Mouse (Mus musculus): ENCODE measurements around the gene Arhgap15.

The Arhgap15 gene

DNA sequence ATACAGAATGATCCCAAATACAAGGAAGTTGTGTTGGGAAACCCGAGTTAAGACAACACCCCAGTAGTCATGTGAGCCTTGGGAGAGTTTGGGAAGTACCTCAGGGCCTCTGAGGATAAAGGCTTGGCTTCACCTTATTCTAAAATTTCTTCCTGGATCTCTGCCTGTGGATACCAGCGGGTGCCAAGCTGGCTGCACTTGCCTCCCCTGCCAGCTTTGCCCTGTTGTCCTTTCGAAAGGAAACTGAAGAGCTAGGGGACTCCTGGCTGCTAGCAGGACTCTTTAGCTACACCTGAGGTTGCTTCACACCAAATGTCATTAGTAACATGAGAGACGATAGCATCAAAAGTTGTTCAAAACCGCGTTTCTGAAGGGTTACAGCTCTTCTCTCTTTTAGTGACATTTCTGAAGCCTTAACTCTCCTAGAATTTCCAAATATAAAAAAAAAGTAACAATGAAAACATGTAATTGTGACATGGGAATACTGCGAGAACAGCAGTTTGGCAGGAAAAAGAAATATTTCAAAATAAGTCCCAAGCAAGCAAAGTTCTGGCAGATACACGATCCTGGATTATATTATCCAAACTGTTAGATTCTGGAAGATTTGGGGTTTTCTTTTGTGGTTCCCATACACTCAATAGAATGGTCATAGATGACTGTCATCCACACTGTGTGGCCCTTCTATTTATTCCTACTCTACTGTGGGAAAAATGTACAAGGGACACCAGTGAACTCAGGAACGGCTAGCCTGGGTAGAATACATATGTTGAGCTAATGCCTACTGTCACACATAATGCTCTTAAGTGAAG is 364.6 kb downstream of the Arhgap15 start:
- no peak for DNase-seq

DNA sequence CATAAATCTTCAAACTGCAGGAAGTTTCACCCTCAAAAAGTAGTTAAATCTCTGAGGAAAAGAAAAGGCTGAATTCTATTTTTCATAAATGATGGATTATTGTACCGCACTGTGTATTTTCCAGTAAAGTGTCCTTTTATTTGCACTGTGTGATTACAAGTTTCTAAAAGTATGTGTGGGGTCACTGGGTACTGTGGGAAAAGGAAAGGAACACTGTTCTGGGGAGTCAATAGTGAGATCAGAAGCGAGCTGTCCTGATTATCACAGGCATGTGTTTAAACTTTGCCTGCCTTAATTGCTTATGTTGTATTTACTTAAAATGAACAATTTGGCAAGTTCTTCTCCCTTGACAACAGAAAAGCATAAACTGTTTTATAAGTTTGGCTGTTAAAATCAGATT is 365.7 kb downstream of the Arhgap15 start:
- DNase-seq = no peak

DNA sequence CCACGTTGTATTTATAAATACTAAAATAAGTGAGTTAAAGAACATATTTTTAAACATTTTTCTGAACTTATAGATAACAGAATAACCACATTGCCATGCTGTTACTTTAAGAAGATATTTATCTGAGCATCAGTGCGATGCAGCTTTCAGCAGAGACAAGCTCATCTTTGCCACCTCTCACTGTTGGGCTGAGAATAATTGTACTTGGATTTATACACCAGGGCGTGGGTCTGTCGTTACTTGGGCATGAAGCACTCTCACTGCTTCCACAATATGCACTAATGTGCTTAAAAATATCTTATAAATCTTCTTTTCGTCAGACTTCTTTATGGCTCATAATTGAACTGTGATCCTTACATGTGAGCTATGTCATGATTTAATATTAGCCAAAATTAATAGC is 372.5 kb downstream of the Arhgap15 start:
- no peak for DNase-seq

DNA sequence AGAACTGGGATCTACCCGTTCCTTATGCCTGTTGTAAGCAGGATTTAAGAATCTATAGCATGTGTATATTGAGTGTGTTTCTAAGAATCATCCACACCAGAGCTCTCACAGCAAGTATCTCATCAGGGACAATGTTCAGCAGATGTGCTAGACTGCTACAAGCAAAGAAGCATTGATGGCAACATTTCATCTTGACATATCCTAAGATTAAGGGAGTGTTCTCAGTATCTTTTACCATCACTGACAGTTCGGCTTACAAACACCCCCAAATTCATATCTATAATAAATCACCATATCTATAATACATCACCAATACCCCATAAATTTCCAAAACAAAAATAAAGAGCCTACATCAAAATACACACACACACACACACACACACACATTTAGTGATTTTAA is 374.6 kb downstream of the Arhgap15 start:
- no peak for DNase-seq

DNA sequence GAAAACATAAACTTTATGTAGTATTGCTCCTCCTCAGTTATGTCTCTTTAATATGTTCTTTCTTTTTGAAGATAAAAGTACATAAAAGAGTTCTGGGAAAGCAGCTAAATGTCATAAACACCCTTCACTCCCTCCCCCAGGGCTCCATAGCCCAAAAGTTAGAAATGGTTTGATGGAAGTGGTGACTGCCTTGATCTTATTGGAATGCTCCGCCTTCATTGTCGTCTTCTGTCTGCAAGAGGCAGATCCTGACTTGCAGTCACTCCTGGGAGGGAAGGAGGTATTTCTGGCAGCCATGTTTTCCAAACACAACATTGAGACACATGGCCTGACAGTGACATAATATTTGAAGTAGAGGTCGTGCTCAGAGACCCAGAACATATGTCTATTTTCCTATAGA is 375.5 kb downstream of the Arhgap15 start:
- DNase-seq = no peak

DNA sequence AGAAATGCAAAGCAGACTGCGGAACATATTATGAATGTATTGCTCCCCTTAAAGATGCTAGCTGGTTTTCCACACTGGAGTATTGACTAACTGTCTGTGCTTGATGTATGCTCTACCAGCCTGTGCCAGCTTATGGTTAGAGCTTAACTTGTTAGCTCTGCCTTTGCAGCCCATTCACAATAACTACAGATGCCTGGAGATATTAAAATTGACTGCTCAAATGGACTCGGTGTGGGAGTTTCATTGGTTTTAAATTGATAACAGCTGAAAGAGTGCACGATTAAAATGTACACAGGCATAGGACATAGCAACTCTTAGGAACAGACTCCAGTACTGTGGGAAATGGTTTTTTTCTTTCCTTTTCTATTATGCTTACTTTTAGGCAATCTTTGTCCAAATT is 376.1 kb downstream of the Arhgap15 start:
- no peak for DNase-seq

DNA sequence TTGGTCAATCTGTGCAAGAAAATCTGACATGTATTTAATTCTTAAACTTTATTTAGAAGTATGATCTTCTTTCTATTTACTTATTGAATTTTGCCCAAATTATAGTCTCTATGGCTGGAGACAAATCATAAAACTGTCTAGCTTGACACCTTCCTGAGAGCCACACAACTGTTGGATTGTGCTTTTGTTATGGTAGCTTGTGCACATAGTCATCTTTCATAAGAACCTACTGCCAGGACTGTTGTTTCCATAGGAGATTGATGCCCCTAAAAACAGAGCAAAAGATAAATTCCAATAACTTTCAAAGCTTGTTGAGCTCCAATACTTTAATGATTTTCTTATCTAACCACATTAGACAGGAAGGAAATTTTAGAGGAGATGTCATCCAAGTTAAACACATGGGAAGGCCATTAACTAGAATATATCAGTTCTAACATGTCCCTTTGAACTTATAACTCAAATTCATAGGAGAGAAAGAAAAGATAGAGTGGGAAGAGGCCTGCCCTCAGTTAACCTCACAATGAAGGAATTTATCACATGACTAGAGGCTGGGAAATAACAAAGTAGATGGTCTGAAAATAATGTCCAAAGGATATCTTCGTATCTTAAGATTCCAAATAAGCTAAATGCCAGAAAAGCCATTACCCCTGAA is 377.5 kb downstream of the Arhgap15 start:
- no peak for DNase-seq

DNA sequence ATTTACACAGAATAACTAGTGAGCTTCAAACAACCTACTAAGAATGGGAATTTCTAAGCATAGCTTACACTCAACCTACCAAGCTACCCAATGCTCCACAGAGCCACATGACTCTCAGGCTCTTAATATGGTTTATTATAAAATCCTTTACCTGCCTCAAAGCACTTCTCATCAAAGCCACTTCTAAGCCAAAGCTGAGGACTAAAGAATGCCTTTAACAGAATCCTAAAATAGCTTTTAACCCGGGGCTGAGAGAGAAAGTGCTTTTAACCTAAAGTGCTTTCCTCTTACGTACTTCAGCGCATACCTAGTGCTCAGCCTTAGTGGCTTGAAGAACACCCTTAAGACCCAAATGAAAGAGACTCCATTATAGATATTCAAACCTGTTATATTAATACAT is 380.9 kb downstream of the Arhgap15 start:
- DNase-seq = no peak

DNA sequence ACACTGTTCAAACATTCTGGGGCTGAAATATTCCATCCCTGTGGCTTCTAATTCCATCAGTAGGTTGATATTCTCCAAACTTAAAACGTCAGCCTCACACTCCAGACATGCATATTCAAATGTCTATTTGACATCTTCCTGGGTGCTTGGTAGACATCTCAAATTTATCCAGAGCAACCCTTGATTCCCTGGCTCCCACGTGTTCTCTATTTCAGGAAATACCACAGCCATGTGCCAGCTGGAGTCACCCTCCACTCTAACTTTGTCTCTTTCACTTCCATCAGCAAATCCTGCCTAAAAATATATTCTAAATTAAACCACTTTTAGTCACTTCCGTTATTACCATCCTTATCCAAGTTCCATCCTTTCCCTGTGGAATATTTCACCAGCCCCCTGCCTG is 382.6 kb downstream of the Arhgap15 start:
- no peak for DNase-seq

DNA sequence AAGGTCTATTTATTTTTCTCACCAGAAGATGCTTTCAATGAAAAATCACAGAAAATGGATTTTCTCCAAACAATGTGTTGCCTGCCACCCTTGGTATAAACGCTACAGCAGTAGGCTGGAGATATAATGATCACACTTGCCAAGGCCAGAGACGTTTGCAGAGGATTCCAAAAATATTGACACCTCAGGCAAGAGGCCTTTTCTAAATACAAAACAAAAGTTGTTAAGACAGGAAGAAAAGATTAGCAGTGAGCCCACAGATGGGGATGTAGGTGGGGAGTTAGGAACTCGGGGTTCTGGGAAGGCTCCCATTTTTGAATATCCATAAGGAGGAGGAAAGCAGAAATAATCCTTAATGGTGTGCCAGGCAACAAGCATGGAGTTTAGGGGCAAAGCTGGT is 386.2 kb downstream of the Arhgap15 start:
- DNase-seq = no peak

DNA sequence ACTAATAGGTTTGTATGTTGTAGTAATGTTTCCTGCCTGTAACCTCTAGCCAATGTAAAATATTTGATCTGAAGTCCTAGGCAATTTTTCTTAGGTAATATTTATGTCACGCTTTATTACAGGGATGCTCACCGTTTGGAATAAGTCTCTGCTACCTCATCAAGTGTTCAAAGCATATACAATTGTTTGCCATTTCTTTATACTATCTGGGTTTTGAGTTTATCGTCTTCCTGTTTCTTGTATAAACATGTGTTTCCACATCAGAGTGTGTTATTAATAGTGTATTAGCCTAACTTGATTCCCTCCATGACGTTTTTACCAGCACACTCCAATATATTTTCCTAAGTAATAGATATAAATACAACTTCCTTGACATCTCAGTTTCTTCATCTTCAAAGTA is 391.8 kb downstream of the Arhgap15 start:
- DNase-seq = no peak

DNA sequence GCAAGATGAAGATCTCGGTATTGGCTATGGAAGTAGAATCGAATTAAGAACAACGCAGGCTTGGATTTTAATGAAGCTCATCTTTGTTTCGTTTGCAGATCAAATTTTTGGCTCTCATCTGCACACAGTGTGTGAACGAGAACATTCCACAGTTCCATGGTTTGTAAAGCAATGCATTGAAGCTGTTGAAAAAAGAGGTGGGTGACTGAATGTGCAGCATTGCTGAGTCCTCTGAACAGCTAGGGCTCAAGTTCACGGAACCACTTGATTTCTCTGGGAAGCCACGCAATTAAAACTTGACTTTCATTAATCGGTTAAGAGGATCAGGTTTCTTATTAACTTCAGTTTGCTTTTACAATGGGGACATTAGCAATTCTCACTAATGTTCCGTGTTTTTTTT is 393.5 kb downstream of the Arhgap15 start:
- no peak for DNase-seq

DNA sequence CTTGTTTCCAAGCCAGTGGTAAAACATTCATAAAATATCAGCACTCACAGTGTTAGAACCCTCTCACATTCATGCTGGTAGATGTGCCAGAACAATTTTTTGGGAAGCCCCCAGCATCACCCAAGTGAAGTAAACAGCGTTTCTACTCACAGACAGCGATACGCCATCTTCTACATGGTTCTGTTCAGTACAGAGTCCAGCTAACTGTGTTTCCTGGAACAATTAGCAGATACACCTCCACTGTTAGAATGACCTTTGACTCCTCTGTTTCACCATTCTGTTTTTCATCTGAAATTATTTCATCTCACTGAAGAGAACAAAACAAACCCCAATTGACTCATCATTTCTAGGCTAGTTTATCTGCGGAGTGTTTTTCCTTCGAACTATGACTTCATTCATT is 394.0 kb downstream of the Arhgap15 start:
- no peak for DNase-seq

DNA sequence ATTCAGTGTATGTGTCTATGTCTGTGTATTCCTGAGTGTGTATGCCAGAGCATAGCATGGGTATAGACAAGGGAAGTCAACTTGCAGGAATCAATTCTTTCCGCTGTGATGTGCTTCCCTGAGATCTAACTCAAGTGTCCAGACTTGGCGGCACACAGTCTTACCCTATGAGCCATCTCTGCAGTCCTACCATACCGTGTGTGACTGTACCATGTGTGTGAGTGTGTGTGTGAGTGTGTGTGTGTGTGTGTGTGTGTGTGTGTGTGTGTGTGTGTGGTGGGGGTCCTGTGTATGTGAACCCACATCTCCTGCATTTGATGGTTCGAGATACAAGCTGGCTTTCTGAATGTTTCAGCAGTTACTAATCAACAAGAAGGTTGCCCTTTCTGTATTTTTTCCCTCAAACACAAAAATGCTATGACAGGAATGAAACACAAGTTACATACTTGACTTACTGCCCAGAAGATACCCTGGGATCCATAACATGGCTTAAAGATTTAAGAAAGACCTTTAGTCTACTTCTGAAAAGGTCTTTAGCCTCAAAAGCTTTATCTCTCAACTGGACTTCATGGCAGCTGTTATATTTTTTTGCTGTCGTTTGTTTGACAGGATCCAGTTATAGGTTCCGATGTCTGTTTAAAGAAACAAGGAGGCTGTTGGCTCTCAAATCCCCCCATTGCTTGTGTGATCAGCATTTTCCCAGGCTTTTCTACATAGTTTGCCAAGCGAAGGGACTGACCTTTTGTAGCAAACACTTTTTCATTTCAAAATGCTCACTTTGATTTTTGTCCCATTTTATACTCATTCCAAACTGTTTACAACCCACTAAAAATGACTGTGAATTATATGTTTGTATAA is 397.7 kb downstream of the Arhgap15 start:
- no peak for DNase-seq

DNA sequence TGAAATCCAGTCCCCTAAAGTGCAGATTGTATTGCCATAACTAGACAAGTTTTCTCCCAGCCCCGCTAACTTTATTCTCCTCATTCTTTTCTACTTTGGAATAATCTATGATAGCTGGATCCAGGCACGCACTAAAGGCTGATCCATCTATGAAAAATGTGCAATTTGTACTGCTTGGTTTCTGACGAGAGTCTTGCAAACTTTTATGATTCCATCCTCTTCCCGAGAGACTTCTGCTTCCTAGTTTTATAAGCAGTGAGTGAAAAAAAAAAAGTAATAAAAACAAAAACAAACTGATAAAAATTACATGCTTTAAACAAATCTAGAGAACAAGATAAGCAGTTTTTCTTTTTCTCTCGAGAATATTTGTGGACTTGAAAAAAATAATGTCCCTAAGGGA is 398.9 kb downstream of the Arhgap15 start:
- no peak for DNase-seq

DNA sequence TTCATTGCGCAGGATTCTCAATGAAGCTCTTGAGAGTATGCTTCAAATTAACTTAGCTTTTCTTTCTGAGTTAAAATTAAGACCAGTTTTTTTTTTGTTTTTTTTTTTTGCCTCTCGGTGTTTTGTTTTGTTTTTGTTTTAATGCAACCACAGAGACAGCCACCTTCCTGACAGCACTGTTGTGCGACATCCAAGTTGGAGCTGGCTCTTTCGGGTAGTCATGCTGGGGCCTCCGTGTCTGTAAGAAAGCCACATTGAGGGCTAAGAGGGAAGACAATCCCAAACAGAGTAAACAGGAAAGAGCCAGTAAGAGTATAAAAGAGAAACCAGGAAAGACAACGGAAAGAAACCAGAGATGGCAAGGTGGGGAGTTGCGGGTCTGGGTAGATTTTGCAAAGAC is 399.3 kb downstream of the Arhgap15 start:
- DNase-seq = no peak

DNA sequence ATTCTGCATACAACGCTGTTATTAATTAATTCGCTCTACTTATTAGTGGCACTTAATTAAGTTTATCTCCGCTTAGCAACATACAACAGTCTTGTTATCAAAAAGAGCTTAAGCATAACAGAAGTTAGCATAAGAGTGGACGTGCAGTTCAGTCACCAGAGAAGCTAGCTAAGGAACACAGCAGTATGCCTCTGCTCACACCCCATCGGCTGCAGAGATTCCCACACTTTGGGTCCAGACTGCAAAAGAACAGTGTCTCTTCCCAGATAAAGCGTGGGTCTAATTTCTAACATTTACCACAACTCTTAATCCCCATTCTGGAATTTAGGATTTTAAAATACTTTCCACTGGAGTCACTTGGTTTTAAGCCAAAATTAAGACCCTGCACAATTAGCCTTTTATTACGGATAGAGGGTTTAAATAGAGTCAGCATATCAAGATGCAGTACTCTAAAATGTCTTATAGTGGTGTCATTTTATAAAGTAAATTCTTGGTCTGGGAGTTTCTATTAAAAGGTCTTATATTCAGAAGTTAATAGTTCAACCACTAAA is 400.0 kb downstream of the Arhgap15 start:
- no peak for DNase-seq

DNA sequence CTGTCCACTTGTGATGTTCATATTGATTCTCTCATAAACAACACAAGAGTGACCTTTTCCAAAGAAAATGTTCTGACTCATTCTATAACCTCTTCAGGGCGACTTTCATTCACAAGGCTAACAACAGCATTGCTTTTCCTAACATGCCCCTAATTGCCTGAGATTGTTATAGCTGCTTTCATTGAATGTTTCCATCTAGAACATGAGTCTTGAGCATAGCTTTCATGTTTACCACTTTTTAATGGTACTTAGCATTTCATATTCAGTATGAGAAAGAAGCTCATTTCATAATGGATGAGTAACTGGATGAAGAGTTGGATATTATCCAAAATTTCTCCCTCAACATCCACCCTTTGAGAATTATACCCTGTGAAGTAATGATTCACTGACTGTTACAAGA is 403.7 kb downstream of the Arhgap15 start:
- DNase-seq = no peak

DNA sequence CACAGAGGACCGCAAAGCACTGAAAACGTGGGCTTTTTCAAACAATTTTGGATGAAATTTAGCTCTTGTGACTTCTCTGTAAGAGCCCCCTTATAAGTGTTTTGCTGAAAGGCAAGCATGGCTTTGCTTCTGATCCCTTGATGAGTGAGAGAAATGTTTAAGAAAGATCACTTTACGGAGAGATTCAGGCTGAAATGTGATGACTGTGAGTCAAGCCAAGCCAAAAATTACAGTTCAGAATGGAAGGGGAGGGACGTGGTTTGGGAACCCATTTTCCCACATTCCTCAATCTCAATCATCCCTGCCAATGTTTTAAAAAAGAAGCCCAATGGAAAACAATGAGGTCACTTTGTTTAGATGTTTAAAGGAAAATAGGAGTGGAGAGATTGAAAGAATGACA is 411.7 kb downstream of the Arhgap15 start:
- DNase-seq = no peak

DNA sequence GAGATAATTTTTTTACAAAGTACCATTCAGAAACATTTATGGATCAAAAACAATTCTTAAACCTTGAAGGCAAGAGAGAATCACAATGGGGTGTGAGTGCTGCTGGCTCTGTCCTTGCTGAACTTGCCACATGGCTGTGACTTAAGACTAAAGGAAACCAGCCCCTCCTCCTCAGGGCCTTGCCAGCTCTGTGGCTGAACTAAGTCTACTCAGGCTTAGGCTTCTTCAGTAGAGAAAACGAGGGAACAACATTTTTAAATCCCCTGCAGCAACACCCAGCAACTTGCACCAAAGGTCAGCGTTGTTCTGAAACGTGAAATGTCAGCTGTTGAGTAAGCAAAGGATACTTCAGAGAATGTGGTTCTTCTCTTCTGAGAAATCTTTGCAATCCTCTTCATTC is 417.2 kb downstream of the Arhgap15 start:
- DNase-seq = no peak

DNA sequence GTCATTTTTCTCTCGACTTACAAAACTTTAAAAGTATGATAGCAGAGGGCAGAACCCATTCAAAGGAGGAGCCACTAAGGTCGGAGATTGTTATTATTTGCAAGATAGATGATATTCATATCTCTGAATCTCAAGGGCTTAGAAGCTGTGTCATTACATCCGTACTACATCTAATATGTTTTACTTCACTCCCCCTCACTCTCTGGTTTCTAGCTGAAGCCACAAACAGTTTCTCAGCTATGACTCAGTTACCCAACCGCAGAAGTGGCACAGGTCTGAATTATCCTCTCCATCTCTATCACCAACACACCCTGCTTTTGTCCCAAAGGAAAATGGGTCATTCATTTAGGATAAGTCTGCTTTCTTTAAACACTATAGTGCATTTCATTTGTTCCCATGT is 418.1 kb downstream of the Arhgap15 start:
- DNase-seq = no peak

DNA sequence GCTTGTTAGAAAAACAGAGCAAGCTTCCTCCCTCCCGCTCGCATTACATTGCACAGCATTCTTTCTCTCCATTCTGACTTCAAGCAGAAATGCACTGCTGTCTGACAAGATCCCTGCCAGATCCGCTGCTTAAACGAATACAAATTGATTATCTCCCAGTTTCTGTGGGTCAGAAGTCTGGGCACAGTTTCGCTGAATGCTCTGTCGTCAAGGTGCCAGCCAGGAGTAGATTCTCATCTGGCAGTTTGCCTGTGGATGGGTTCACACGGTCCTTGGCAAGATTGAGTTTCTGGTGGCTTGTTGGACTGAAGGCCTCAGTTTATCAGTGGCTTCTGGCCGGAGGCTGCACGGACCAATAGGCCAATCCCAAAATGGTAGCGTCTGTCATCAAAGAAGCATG is 435.9 kb downstream of the Arhgap15 start:
- no peak for DNase-seq

DNA sequence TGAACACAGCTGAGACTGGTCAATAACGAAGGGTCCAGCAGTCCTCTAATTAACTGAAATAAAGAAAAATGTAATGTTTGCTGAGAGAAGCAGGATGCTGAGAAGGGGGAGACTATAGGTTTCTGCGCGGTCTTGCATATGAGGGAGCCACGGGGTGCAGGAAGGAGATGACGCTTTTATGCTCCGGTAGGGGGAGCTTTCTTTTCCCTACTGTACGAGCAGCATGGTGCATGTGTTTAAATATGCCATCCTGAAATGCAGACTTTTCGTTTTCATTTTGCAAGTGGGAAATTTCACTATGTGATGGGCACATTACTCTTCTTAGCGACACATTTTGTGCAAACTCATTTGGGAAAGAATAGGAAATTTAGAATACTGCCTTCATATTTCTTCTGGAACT is 442.1 kb downstream of the Arhgap15 start:
- no peak for DNase-seq

DNA sequence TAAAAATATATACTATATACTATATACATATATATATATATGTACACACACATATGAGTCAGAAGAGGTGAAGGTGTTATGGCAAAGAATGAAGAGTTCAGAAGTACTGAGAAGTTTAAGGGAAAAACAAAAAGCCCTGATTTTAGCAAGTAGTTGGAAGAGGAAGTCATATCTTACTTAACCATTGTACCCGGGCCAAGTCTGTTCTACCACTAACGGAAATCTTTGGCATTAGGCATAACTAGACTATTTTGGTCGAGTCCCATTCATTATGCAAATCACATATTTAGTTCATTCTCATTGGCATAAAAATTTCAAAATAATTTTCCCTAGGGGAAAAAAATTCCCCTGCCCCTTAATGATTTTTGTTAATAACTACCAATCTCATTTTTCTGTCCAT is 443.4 kb downstream of the Arhgap15 start:
- no peak for DNase-seq

All from cerebellum, adult 11-12 months (tissue).